Mouse (Mus musculus): ENCODE measurements around the gene Gfi1b.

DNA sequence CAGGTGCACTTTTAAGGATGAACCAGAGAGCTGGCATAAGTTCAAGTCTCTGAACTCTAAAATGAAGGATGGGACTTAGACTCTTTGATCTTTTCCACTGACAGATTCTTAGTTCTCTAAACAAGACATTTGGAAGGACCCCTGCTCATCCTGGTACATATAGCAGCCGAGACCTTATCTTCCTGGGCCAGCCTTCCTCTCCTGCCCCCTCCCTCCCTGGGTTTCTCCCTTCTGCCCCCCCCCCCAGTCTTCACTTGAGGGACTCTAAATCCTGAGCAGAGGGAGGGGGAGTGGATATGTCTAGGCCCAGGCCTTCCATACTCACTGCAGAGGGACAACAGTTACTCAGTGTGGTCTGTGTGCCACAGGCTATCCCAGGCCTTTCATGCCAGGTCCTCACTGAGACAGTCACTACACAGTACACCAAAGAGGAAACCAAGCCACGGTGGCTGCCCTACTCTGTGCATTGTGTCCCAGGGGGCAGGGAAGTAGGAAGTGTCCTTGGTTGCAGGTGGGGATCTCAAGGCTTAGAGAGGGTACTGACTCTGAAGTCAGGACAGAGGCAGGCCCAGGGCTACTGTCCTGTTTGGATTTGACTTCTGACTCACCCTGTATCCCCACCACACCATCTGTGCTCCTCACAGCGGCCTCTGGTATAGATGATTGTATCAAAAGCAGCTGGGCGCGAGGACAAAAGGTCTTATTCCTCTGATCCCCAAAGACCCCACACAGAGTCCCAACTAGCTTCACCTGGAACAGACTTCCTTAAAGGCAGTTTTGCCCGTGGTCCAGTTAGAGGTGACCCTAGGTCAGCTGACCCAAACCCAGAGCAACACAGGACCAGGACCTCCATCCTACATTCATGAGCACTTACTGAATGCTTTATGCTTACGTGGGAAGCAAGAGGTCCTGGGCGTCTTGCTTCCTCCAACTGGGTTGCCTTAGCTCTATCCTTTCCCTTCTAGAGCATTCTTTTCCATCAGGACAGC lies 4.0 kb downstream of the Gfi1b start:
- TF ChIP-seq CTCF (IDR thresholded peaks at IDR 0.05; ENCODE audit: extremely low read depth, insufficient read depth, insufficient read length, insufficient replicate concordance) (no peak), POLR2A (IDR thresholded peaks at IDR 0.05; ENCODE audit: low read depth, low read length) (no peak)

Measured in spleen, adult 2 months (tissue).